Mouse (Mus musculus): ENCODE measurements at regions not wholly inside any gene's neighbourhood (a gene's known extent, or its start where the extent isn't known, plus 50 kb on each side); places are given as distances from the start of the nearest gene placed in this dataset.
A peak's percentile ranks its signal among the peaks of the same experiment; 100 is the strongest.

DNA sequence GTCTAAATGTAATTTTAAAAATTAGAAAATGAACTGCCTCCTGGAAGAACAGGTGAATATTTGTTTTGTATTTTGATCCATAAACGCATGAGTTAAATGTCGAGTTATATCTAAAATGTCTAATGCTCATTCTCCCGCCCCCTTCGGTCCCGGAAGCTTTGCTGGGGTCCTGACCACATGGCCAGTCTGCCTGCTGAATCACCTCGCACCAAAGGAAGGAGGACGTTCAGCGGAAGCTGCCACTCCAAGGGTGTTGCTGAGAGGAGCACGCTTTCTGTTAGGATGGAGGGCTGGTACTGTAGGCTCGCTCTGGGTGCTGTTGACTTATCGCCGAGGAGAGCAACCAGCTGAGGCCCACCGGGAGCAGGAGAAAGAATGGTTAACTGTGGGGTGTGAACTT, 328.0 kb downstream of the Zfp706 start:
- no peak for DNase-seq (ENCODE audit: low read depth, low spot score)

DNA sequence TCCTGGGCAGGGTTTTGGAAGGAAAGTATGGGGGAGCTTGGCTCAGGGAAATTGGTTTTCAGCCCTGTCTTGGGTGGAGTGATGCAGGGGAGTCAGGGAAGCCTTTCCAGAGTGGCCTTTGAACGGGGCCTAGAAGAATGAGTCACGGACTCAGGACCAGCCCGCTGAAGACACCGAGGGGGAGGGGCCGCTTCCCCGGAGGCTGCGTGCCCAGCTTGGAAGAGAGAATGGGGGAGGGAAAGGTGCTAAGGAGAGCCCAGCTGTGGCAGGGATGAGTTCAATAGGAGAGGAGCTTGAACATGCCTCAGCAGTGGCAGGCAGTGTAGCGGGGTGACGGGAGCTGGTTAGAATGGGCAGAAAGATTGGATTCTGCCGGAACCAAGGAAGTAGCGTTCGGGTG, 337.8 kb downstream of the Zfp706 start:
- no peak for DNase-seq (ENCODE audit: low read depth, low spot score)

DNA sequence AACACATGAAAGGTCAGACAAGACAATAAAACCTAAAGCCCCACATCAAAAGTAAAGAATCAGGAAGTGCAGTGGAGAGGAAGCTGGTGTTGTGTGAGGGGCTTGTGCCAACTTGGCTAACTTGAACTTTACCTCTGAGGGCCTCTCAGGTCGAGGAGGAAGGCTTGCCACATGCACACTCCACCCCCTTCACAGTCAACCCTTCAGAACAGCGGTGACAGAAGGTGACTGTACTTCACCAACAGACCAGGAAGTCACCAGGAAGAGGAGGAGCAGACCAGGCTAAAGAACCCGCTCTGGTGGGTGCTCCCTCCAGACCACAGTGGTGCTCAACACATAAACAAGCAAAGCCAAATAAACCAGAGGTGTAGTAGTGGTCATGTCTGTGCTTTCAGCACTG, 341.0 kb downstream of the Zfp706 start:
- DNase-seq (ENCODE audit: low read depth, low spot score): no peak

DNA sequence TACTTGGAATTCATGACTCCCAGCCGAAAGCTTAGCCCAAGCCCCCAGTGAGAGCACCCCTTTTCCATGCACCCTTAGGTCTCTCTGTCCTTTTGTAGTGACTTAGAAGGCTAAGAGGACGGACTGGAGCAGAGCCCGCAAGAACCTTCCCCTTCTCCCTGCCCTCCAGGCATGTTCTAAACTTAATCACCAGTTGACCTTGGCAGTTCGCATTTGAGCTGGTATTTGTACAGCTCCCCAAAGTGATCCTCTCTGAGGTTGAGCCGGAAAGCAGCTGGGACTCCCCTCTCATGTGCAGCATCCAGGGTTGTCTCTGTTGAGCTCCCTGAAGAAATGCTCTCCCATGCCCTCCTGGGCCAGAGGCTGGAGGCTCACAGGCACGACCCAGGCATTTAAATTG, 343.2 kb downstream of the Zfp706 start:
- DNase-seq (ENCODE audit: low read depth, low spot score): no peak

DNA sequence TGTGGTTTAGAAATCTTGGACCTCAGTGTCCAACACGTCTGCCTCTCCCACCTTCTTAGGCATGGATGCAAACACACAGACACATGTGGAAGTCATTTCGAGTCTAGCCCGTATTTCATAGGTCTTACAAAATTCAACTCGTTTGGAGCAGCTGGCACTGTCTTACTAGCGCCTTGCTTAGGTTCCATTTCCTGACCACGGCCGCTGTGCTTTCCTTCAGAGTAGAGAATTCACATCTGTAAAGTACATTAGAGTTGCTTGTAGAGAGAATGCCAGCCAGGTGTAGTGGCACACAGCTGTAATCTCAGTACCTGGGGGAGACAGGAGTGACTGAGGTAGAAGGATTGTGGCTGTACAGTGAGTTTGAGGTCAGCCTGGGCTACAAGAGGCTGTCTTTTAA, 346.6 kb downstream of the Zfp706 start:
- DNase-seq (ENCODE audit: low read depth, low spot score): peak; percentile 59

Measured in mesoderm, embryonic 11.5 days (tissue).